Mouse (Mus musculus) cerebellum, adult 2 months (tissue): ENCODE data around the gene Pygb. TPM values are rescaled to one million over a fixed set of nuclear protein-coding genes. Genes with fewer than 3 reads are reported as not detected.
A peak's percentile ranks its signal among the peaks of the same experiment; 100 is the strongest.

Experiments used
- DNase-seq, 2 experiments: peaks; one replicate each; pipeline ENCODE4 v3.0.0; 2021
- H3K27ac ChIP-seq: fragments of 200-500 bp; 2 replicates; pipeline ENCODE4 v1.5.1; 2012; ENCODE audit warnings: low read length, control low read depth, inconsistent platforms; ENCODE audit not compliant: insufficient read depth
- H3K27me3 ChIP-seq: fragments of 200-500 bp; 2 replicates; pipeline ENCODE4 v1.6.1; 2012; ENCODE audit warnings: inconsistent platforms, mild to moderate bottlenecking, low read length, moderate library complexity; ENCODE audit not compliant: control insufficient read depth, insufficient read depth
- H3K4me1 ChIP-seq: fragments of 200-500 bp; 2 replicates; pipeline ENCODE4 v1.6.1; 2011; ENCODE audit warnings: low read length; ENCODE audit not compliant: control insufficient read depth, insufficient read depth
- H3K4me3 ChIP-seq: fragments of 200-500 bp; replicated peaks from 2 replicates; pipeline ENCODE3; 2011; ENCODE audit warnings: mild to moderate bottlenecking, low read depth, low read length, control low read depth; ENCODE audit not compliant: insufficient read depth
- CTCF ChIP-seq: fragments of 200-500 bp; IDR thresholded peaks from 2 replicates; pipeline ENCODE4 v1.5.1; 2011; ENCODE audit warnings: low read depth, mild to moderate bottlenecking, control low read depth, low read length, moderate library complexity, borderline replicate concordance; ENCODE audit not compliant: insufficient read depth
- POLR2A ChIP-seq: fragments of 200-500 bp; IDR thresholded peaks from 2 replicates; pipeline ENCODE4 v1.6.1; 2011; ENCODE audit warnings: low read length, control low read depth, borderline replicate concordance; ENCODE audit not compliant: insufficient read depth
- WGBS: fragments of 180-500 bp; shearing (Covaris S2); methylation state at CpG from one replicate; pipeline ENCODE4 v1.1.7; 2018; 5-methylcytosine and 5-hydroxymethylcytosine counted together
- polyA plus RNA-seq: library from polyadenylated mRNA; depleted of rRNA; stranded (reverse); fragments of >200 nt; gene quantifications from 2 replicates; pipeline ENCODE4 v1.2.3, GENCODE M21; 2012

Pygb gene
- polyA plus RNA-seq, 1 experiment: 144 TPM

GRCm38 (mm10) chr2:150803035-150803434, 16.5 kb downstream of the Pygb start:
- no peak overlapping the region for H3K27ac ChIP-seq
- 93% methylated on average over 1 of the region's 1 CpGs for WGBS
- H3K27me3 ChIP-seq: no peaks in the 10 kb centered on the region
- peak; percentile 19; the same call in 1 of the 2 replicates for TF ChIP-seq CTCF
- TF ChIP-seq POLR2A: no peak
- no peak for DNase-seq
- no peak overlapping the region for H3K4me3 ChIP-seq
- H3K4me1 ChIP-seq: no peaks in the 10 kb centered on the region

GRCm38 (mm10) chr2:150808381-150808780, 21.8 kb downstream of the Pygb start:
- Histone ChIP-seq H3K27ac (no peak overlapping the region), H3K4me1 (no peaks in the 10 kb centered on the region), H3K27me3 (no peaks in the 10 kb centered on the region), H3K4me3 (no peak overlapping the region)
- TF ChIP-seq POLR2A (no peak), CTCF (no peak)
- WGBS: 39% methylated on average over 6 of the region's 6 CpGs
- DNase-seq: peak in 1 of 2 experiments; percentile 41

DNA sequence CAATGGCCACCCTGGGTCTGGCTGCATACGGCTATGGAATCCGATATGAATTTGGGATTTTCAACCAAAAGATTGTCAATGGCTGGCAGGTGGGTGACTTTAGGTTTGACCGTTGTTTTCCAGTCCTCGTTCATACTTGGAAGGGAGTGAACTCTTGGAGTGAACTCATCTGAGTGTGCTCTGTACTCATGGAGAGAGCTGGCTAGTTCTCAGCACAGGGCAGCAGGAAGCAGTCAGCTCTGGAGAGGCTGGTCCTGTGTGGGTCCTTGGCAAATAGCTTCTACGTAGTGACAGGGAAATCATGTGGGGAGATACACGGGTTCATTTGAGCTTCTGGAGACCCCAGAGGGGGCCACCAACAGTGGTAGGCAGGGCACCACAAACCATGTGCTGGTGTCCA, 22.3 kb downstream of the Pygb start:
- H3K27me3 ChIP-seq: no peaks in the 10 kb centered on the region
- no peaks in the 10 kb centered on the region for H3K4me1 ChIP-seq
- no peak for DNase-seq
- WGBS: 56% methylated on average over 6 of the region's 6 CpGs
- no peak for TF ChIP-seq CTCF
- no peak for TF ChIP-seq POLR2A
- no peak overlapping the region for H3K27ac ChIP-seq
- H3K4me3 ChIP-seq: no peak overlapping the region

GRCm38 (mm10) chr2:150810603-150811002, 24.1 kb downstream of the Pygb start:
- Histone ChIP-seq H3K27ac (no peak overlapping the region), H3K4me3 (no peak overlapping the region), H3K27me3 (no peaks in the 10 kb centered on the region), H3K4me1 (no peaks in the 10 kb centered on the region)
- TF ChIP-seq CTCF (no peak), POLR2A (no peak)
- 56% methylated on average over 5 of the region's 5 CpGs for WGBS
- no peak for DNase-seq

DNA sequence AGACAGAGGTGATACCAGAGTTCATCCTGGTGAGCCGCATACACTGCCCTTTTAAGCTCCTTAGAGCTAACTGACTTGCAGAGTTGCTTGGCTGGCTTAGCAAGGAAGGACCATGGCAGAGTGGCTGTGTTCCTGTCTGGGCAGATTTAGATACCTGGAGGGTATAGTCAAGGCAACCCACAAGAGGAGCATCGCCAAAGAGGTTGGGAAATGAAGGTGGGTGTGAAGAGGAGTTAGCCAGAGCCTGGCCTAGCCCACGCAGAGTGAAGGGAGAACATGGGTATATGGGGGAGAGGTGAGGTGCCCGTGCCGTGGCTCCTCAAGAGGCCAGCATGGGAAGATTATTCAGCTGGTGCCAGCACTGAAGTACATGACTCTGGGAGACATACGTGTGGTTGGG, 26.3 kb downstream of the Pygb start:
- 95% methylated on average over 6 of the region's 6 CpGs for WGBS

GRCm38 (mm10) chr2:150816676-150817402, 30.3 kb downstream of the Pygb start:
- Histone ChIP-seq H3K4me1 (peaks cover 8% of the 10 kb centered on the region; the same call in 1 of the 2 replicates), H3K27me3 (no peaks in the 10 kb centered on the region), H3K27ac (no peak overlapping the region), H3K4me3 (no peak overlapping the region)
- no peak for TF ChIP-seq CTCF
- no peak for TF ChIP-seq POLR2A
- 64% methylated on average over 18 of the region's 18 CpGs for WGBS
- DNase-seq: peak; percentile 70 to 71

More for the DNA sequence above, 26.3 kb downstream of the Pygb start:
- H3K27ac ChIP-seq: no peak overlapping the region
- no peak for TF ChIP-seq POLR2A
- no peak overlapping the region for H3K4me3 ChIP-seq
- DNase-seq: no peak
- no peaks in the 10 kb centered on the region for H3K27me3 ChIP-seq
- H3K4me1 ChIP-seq: peaks cover 8% of the 10 kb centered on the region; the same call in 1 of the 2 replicates

- no peak for DNase-seq
- Histone ChIP-seq H3K27me3 (no peaks in the 10 kb centered on the region), H3K4me3 (no peak overlapping the region), H3K27ac (no peak overlapping the region), H3K4me1 (peaks cover 8% of the 10 kb centered on the region; the same call in 1 of the 2 replicates)
- TF ChIP-seq CTCF: no peak
- no peak for TF ChIP-seq POLR2A
- 84% methylated on average over 8 of the region's 8 CpGs for WGBS
Observed at GRCm38 (mm10) chr2:150818742-150819141, 32.2 kb downstream of the Pygb start.

- H3K27ac ChIP-seq: no peak overlapping the region
- no peak for TF ChIP-seq POLR2A
- TF ChIP-seq CTCF: no peak
- WGBS: 83% methylated on average over 8 of the region's 8 CpGs
Observed at GRCm38 (mm10) chr2:150820720-150821119, 34.2 kb downstream of the Pygb start.

More at GRCm38 (mm10) chr2:150820720-150821119, 34.2 kb downstream of the Pygb start:
- no peak for DNase-seq
- no peak overlapping the region for H3K4me3 ChIP-seq
- H3K27me3 ChIP-seq: no peaks in the 10 kb centered on the region
- H3K4me1 ChIP-seq: peaks cover 8% of the 10 kb centered on the region; the same call in 1 of the 2 replicates
